Mouse (Mus musculus): Measurements from ENCODE around the gene Itgb5.

GRCm38 (mm10) chr16:33944126-33944525 lies 114.7 kb downstream of the Itgb5 start:
- no peak for TF ChIP-seq CTCF (IDR thresholded peaks at IDR 0.05; ENCODE audit: low read depth)
- no peak for TF ChIP-seq EP300 (IDR thresholded peaks at IDR 0.05; ENCODE audit: low read depth)

Measured in liver, embryonic 14.5 days (tissue).